Mouse (Mus musculus) intestine, embryonic 14.5 days (tissue): Measurements from ENCODE around the gene Abi2. TPM values are rescaled to one million over a fixed set of nuclear protein-coding genes. Genes with fewer than 3 reads are reported as not detected.
"Not testable (repeated sequence)": the region's sequence is repeated elsewhere in the genome, so short reads cannot be mapped to it uniquely, and the experiment has no call there.

Experiments
- ATAC-seq: fragments of 200-750 bp; cut with Nextera tagmentation; replicated peaks from 2 replicates; pipeline ENCODE4 v1.8.0; 2017; ENCODE audit warnings: low read depth, moderate number of reproducible peaks, moderate TSS enrichment, moderate library complexity; ENCODE audit not compliant: low FRiP score, low TSS enrichment
- DNase-seq: peaks from one replicate; pipeline ENCODE4 v3.0.0-alpha.2; 2018; ENCODE audit warnings: low spot score
- H3K27ac ChIP-seq: fragments of 300-500 bp; sonication (generic); 2 replicates; pipeline ENCODE4 v1.5.1; 2014; ENCODE audit warnings: low read depth, mild to moderate bottlenecking, control low read depth
- H3K27me3 ChIP-seq: fragments of 300-500 bp; sonication (generic); replicated peaks from 2 replicates; pipeline ENCODE4 v1.6.1; 2014; ENCODE audit warnings: low read length, control low read depth; ENCODE audit not compliant: control insufficient read depth, insufficient read depth
- H3K36me3 ChIP-seq: fragments of 300-500 bp; sonication (generic); 2 replicates; pipeline ENCODE4 v1.6.1; 2014; ENCODE audit warnings: low read length, control low read depth; ENCODE audit not compliant: control insufficient read depth, insufficient read depth
- H3K4me1 ChIP-seq: fragments of 300-500 bp; sonication (generic); replicated peaks from 2 replicates; pipeline ENCODE4 v1.6.1; 2014; ENCODE audit warnings: low read length, control low read depth, mixed read lengths; ENCODE audit not compliant: control insufficient read depth, insufficient read depth
- H3K4me2 ChIP-seq: fragments of 300-500 bp; sonication (generic); 2 replicates; pipeline ENCODE4 v1.6.1; 2014; ENCODE audit warnings: low read length
- H3K4me3 ChIP-seq: fragments of 300-500 bp; sonication (generic); 2 replicates; pipeline ENCODE4 v1.5.1; 2014; ENCODE audit warnings: low read depth, low read length, control low read depth, mixed read lengths
- H3K9ac ChIP-seq: fragments of 300-500 bp; sonication (generic); 2 replicates; pipeline ENCODE4 v1.6.1; 2014; ENCODE audit warnings: mild to moderate bottlenecking, low read length
- H3K9me3 ChIP-seq: fragments of 300-500 bp; sonication (generic); 2 replicates; pipeline ENCODE4 v1.6.1; 2016; ENCODE audit warnings: low read length, control low read depth; ENCODE audit not compliant: control insufficient read depth
- WGBS: fragments of 180-500 bp; shearing (Covaris S2); extraction: QIAGEN DNeasy Blood & Tissue Kit; methylation state at CpG from one replicate; pipeline ENCODE4 v1.1.7; 2014; 5-methylcytosine and 5-hydroxymethylcytosine counted together
- polyA plus RNA-seq: library from polyadenylated mRNA; unstranded; fragments of >200 nt; fragmentation: Nextera tagmentation; extraction: Ambion mirVana; gene quantifications from 2 replicates; pipeline ENCODE4 v1.2.1, GENCODE M21; 2014

Gene Abi2
- polyA plus RNA-seq, 1 experiment from 2014 or later, result 19.4 TPM

DNA sequence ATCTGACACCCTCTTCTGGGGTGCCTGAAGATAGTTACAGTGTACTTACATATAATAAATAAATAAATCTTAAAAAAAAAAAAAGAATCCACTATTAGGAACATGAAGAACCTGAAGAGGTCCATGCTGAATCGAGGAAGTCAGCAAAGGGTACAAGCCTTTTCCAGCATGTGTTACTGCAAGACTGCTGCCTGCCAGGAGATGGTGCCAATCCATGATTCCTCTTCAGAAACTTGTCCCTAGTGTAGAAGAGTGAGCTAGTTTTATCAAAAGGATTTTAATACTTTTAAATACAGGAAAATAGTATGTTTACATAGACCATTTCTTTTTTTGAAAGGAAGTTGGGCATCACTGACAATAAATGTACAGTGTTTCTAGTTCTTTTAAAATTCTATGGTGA is 14.5 kb downstream of the Abi2 start:
- ATAC-seq (no peak), DNase-seq (no peak)
- Histone ChIP-seq H3K36me3 (no peaks in the 10 kb centered on the region), H3K27ac (no peak overlapping the region), H3K4me2 (no peak overlapping the region), H3K4me3 (no peak overlapping the region), H3K9ac (no peak overlapping the region), H3K4me1 (no peaks in the 10 kb centered on the region), H3K9me3 (no peaks in the 10 kb centered on the region), H3K27me3 (no peaks in the 10 kb centered on the region)
- WGBS, result 97% methylated on average over 1 of the region's 1 CpGs

DNA sequence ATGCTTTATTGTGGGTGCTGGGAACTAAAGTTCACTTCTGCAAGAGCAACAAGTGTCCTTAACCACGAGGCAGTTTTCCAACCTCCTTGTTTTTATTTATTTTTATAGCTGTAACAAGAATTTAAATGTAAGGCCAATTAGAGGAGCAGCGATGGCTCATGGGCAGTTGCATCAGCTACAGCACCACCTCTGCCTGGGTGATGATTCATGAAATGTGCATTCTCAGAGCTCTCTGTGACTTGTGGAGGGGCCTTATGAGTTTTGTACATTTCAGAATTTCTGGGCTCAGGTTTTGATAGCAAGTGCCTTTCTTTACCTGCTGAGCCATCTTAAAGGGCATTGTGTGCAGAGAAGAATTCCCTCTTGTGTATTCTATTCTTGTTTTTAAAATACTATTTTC is 18.9 kb downstream of the Abi2 start:
- 95% methylated on average over 2 of the region's 2 CpGs for WGBS
- no peaks in the 10 kb centered on the region for H3K4me1 ChIP-seq
- no peak overlapping the region for H3K4me2 ChIP-seq
- no peak overlapping the region for H3K4me3 ChIP-seq
- H3K27me3 ChIP-seq, result no peaks in the 10 kb centered on the region
- no peak for DNase-seq
- H3K27ac ChIP-seq, result no peak overlapping the region
- ATAC-seq, result no peak
- no peaks in the 10 kb centered on the region for H3K9me3 ChIP-seq
- no peak overlapping the region for H3K9ac ChIP-seq
- no peaks in the 10 kb centered on the region for H3K36me3 ChIP-seq

DNA sequence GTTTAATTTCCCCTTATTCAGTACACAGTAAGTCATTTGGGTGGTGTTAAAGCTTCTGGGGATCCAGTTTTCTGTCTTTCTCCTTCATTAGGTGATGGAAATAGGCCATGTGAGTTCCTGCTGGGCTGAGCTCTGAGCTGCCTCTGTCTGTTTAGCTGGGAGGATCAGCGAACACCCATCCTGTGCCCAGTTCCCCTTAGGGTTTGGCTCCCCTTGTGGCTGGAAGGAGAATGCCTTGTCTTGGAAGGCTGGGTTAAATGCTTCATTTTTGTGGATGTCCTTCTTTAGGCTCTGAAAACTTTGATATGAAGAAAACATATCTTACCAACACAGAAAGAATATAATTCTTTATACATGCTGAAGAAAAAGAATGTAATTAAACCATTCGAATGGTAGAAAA is 19.5 kb downstream of the Abi2 start:
- Histone ChIP-seq H3K9ac (no peak overlapping the region), H3K4me3 (no peak overlapping the region), H3K36me3 (no peaks in the 10 kb centered on the region), H3K27ac (no peak overlapping the region), H3K4me2 (no peak overlapping the region), H3K9me3 (no peaks in the 10 kb centered on the region), H3K27me3 (no peaks in the 10 kb centered on the region), H3K4me1 (no peaks in the 10 kb centered on the region)
- 71% methylated on average over 2 of the region's 2 CpGs for WGBS
- DNase-seq, result no peak
- no peak for ATAC-seq

DNA sequence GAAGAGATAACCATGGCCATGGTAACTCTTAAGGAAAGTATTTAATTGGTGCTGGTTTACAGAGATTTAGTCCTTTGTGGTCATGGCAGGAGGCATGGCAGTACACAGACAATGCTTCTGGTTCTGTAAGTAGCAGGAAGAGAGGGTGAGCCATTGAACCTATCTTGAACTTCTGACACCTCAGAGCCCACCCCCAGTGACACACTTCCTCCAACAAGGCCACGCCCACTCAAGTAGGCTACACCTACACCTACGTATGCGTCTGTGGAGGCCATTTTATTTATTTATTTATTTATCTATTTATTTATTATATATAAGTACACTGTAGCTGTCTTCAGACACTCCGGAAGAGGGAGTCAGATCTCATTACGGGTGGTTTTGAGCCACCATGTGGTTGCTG is 22.1 kb downstream of the Abi2 start:
- Histone ChIP-seq H3K9ac (no peak overlapping the region), H3K36me3 (peaks cover 13% of the 10 kb centered on the region; the same call in 1 of the 2 replicates), H3K9me3 (no peaks in the 10 kb centered on the region), H3K27me3 (no peaks in the 10 kb centered on the region), H3K4me1 (no peaks in the 10 kb centered on the region), H3K4me3 (no peak overlapping the region), H3K27ac (no peak overlapping the region), H3K4me2 (no peak overlapping the region)
- DNase-seq (no peak), ATAC-seq (no peak)
- 88% methylated on average over 5 of the region's 5 CpGs for WGBS

DNA sequence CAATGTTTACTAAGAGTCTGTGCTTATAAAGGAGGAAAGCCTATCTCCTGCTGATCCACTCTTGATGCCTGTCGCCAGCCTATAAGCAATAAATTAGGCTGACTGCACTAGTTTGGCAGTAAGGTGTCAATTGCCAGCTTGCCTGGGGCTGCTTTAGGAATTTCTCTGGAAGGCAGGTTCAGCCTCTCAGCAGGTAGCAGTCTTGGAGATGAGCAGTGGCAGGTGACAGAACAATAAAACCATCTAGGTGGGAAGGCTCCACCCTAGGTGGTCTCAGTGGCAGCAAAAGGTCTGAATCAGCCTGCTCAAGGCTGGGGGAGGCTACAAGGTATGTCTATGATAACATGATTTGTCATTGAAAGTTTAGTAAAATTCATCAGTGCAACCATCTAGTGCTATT is 23.1 kb downstream of the Abi2 start:
- no peak for ATAC-seq
- Histone ChIP-seq H3K9ac (no peak overlapping the region), H3K36me3 (peaks cover 20% of the 10 kb centered on the region; the same call in 1 of the 2 replicates), H3K27me3 (no peaks in the 10 kb centered on the region), H3K4me3 (no peak overlapping the region), H3K27ac (no peak overlapping the region), H3K4me1 (no peaks in the 10 kb centered on the region), H3K9me3 (no peaks in the 10 kb centered on the region), H3K4me2 (no peak overlapping the region)
- WGBS, result 8% methylated on average over 1 of the region's 1 CpGs
- DNase-seq, result no peak

DNA sequence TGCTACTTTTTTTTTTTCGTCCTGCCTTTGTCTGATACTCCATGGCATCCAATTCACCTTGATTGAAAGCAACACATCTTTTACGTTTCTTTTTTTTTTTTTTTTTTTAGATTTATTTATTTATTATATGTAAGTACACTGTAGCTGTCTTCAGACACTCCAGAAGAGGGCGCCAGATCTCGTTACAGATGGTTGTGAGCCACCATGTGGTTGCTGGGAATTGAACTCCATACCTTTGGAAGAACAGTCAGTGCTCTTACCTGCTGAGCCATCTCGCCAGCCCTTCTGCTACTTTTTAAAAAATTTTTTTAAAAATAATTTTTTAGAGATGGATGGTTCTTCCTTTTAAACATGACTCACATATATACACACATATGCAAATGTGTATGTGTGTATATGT is 32.0 kb downstream of the Abi2 start:
- DNase-seq, H3K4me3 ChIP-seq, H3K4me1 ChIP-seq, H3K4me2 ChIP-seq, H3K9me3 ChIP-seq, H3K27ac ChIP-seq, H3K9ac ChIP-seq, H3K27me3 ChIP-seq, ATAC-seq: not testable (repeated sequence)
- peaks cover 15% of the 10 kb centered on the region for H3K36me3 ChIP-seq
- 83% methylated on average over 5 of the region's 5 CpGs for WGBS

DNA sequence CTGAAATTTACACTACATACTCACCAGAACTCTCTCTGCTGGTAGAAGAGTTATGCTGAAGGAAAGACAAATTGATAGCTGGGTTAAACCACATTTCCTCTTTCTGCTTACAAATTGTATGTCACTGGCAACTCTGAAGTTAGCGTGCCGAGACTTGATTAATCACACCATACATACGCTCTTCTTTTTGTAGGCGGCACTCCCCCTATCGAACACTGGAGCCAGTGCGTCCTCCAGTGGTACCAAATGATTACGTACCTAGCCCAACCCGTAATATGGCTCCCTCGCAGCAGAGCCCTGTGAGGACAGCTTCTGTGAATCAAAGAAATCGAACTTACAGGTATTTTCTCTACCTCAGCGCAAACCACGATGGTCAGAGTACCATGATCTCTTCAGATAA is 37.6 kb downstream of the Abi2 start:
- Histone ChIP-seq H3K27me3 (no peaks in the 10 kb centered on the region), H3K9me3 (no peaks in the 10 kb centered on the region), H3K4me2 (no peak overlapping the region), H3K9ac (no peak overlapping the region), H3K4me1 (no peaks in the 10 kb centered on the region), H3K4me3 (no peak overlapping the region), H3K36me3 (peaks cover 38% of the 10 kb centered on the region), H3K27ac (no peak overlapping the region)
- ATAC-seq (no peak), DNase-seq (no peak)
- WGBS, result 77% methylated on average over 12 of the region's 12 CpGs

DNA sequence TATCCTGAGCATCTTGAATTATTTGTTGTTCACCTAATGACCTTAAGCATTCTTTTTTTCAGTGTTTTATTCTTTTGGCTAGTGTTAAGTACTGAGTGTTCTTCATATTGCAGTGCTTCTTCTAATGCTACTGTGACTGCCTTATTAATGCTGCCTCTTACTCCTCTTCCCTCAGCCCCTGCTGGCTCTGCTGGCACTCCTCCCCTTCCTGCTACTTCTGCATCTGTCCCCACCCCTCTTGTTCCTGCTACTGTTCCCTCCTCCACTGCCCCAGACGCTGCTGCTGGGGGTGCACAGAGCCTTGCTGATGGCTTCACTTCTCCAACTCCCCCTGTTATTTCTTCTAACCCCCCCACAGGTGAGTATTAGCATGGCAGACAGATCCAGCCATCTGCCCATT is 40.5 kb downstream of the Abi2 start:
- Histone ChIP-seq H3K27ac (no peak overlapping the region), H3K4me3 (no peak overlapping the region), H3K27me3 (no peaks in the 10 kb centered on the region), H3K9ac (no peak overlapping the region), H3K36me3 (peaks cover 48% of the 10 kb centered on the region), H3K9me3 (no peaks in the 10 kb centered on the region), H3K4me2 (no peak overlapping the region), H3K4me1 (no peaks in the 10 kb centered on the region)
- ATAC-seq, result no peak
- DNase-seq, result no peak
- 45% methylated on average over 1 of the region's 1 CpGs for WGBS

DNA sequence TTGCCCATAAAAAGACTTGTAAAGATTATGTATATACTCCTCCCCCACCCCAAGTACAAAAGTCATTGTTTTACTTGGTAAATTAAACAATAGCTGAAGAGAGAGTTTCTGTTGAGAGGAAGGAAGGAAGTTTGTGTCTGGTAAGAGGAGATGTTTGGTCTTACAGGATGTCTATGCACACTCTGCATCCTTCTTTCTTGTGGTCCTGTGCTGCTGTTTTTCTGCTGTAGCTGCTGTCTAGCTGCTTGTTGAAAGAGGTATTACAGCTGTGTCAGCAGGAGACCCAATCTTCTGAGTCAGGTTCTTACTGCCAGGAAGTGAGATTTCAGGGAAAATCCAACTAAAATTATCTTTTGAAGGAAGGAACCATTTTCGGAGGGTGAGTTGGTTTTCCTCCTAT is 51.2 kb downstream of the Abi2 start:
- WGBS, result 85% methylated on average over 1 of the region's 1 CpGs

More for the DNA sequence above, 51.2 kb downstream of the Abi2 start:
- Histone ChIP-seq H3K9me3 (no peaks in the 10 kb centered on the region), H3K27me3 (no peaks in the 10 kb centered on the region), H3K4me1 (no peaks in the 10 kb centered on the region), H3K4me3 (no peak overlapping the region), H3K36me3 (peaks cover 35% of the 10 kb centered on the region; the same call in 1 of the 2 replicates), H3K27ac (no peak overlapping the region), H3K4me2 (no peak overlapping the region), H3K9ac (no peak overlapping the region)
- DNase-seq (no peak), ATAC-seq (no peak)
